8 mouse cellular contexts compared by ENCODE assay signal in the genomic region with DNA sequence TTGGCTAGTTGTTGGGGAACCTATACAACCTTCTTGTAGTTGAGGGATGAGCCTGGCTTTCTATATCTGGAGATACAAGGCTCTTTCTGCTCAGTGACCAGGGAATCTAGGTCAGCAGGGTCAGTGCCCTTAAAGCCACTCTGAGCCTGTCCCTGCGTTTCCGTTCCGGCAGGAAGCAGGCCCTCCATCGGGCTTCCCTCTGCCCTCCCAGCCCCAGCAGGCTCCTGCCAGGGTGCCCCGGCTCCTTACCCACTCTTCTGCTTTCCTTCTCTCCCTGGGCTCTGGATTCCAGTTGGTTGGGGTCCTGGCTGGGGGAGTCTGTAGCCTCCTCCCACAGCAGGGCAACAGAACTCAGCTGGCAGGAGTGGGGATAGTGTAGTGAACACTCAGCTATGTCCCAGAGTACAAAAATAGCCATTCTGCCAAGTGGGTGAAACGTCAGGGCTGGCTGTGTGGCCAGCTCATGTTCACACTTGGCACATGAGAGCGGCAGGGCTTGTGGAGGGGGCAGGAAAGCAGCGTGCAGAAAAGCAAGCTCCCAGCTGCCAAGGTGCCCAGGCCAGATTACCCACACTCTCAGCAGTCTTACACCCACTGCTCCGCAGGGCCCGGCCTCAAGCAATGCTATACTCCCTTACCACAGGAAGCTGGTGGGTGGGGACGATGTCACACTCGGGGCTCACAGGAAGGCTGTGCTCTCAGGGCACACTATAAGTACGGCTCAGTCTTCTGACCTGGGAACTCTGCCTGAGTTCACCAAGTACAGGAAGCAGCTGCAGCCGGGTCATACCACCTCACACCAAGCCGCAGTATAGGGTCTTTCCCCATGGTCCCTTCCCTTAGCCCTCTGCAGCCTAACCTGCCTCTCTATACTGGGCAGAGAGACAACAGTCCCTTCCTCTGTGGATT. TPM values are rescaled to one million over a fixed set of nuclear protein-coding genes. Genes with fewer than 3 reads are reported as not detected.
DNase-seq lines count a peak whose midpoint lies in the region; ATAC-seq lines count a peak whose summit lies in the region.

No protein-coding gene starts in this region.

- peak; percentile 81 for DNase-seq in 3134 (ENCODE audit: extremely low read depth, insufficient read length, low spot score)
- peak; percentile 93 for DNase-seq in adrenal gland, adult 2 months
- DNase-seq in embryonic facial prominence, embryonic 11.5 days (ENCODE audit: low spot score), result peak; percentile 20
- no peak for DNase-seq in heart, embryonic 10.5 days (ENCODE audit: low spot score)

- no peaks in the 10 kb centered on the region for H3K27me3 ChIP-seq in embryonic facial prominence, embryonic 11.5 days (ENCODE audit: control insufficient read depth, insufficient read depth, low read length)
- H3K27me3 ChIP-seq in heart, embryonic 10.5 days (ENCODE audit: insufficient read depth, poor library complexity, severe bottlenecking), result no peaks in the 10 kb centered on the region
- H3K27me3 ChIP-seq in kidney, embryonic 14.5 days (ENCODE audit: control insufficient read depth, insufficient read depth, low read length), result no peaks in the 10 kb centered on the region
- no peaks in the 10 kb centered on the region for H3K27me3 ChIP-seq in limb, embryonic 13.5 days
- no peaks in the 10 kb centered on the region for H3K27me3 ChIP-seq in midbrain, embryonic 16.5 days (ENCODE audit: control insufficient read depth, insufficient read depth, low read depth, low read length)
- no peaks in the 10 kb centered on the region for H3K27me3 ChIP-seq in stomach, embryonic 14.5 days (ENCODE audit: control insufficient read depth, insufficient read depth, low read length)

- no peaks in the 10 kb centered on the region for H3K9me3 ChIP-seq in embryonic facial prominence, embryonic 11.5 days (replicated peaks; ENCODE audit: control insufficient read depth, low read length)
- no peaks in the 10 kb centered on the region for H3K9me3 ChIP-seq in heart, embryonic 10.5 days
- no peaks in the 10 kb centered on the region for H3K9me3 ChIP-seq in kidney, embryonic 14.5 days (ENCODE audit: control insufficient read depth, low read length)
- no peaks in the 10 kb centered on the region for H3K9me3 ChIP-seq in limb, embryonic 13.5 days
- no peaks in the 10 kb centered on the region for H3K9me3 ChIP-seq in midbrain, embryonic 16.5 days (replicated peaks; ENCODE audit: control insufficient read depth, low read length, poor library complexity, severe bottlenecking)
- no peaks in the 10 kb centered on the region for H3K9me3 ChIP-seq in stomach, embryonic 14.5 days (ENCODE audit: control insufficient read depth, low read depth, low read length)

- H3K9ac ChIP-seq in embryonic facial prominence, embryonic 11.5 days (replicated peaks; ENCODE audit: low read length), result no peak overlapping the region
- no peak overlapping the region for H3K9ac ChIP-seq in kidney, embryonic 14.5 days (ENCODE audit: low read depth, low read length)
- H3K9ac ChIP-seq in limb, embryonic 13.5 days, result no peak overlapping the region
- H3K9ac ChIP-seq in midbrain, embryonic 16.5 days (ENCODE audit: low read depth, low read length), result no peak overlapping the region
- H3K9ac ChIP-seq in stomach, embryonic 14.5 days (replicated peaks; ENCODE audit: low read depth, low read length), result no peak overlapping the region

- H3K4me3 ChIP-seq in embryonic facial prominence, embryonic 11.5 days (ENCODE audit: low read depth, low read length), result no peak overlapping the region
- peak overlapping the region; percentile 22; the same call in 1 of the 2 replicates for H3K4me3 ChIP-seq in heart, embryonic 10.5 days
- no peak overlapping the region for H3K4me3 ChIP-seq in kidney, embryonic 14.5 days (ENCODE audit: low read length)
- H3K4me3 ChIP-seq in limb, embryonic 13.5 days, result no peak overlapping the region
- no peak overlapping the region for H3K4me3 ChIP-seq in midbrain, embryonic 16.5 days (ENCODE audit: low read depth, low read length)
- H3K4me3 ChIP-seq in stomach, embryonic 14.5 days (ENCODE audit: low read depth, low read length), result no peak overlapping the region

- no peak overlapping the region for H3K4me2 ChIP-seq in embryonic facial prominence, embryonic 11.5 days (ENCODE audit: low read depth, low read length)
- no peak overlapping the region; the same call in 1 of the 2 replicates for H3K4me2 ChIP-seq in kidney, embryonic 14.5 days (replicated peaks; ENCODE audit: low read depth, low read length)
- H3K4me2 ChIP-seq in limb, embryonic 13.5 days (replicated peaks), result peak overlapping the region; percentile 21
- peak overlapping the region; percentile 8; the same call in 1 of the 2 replicates for H3K4me2 ChIP-seq in midbrain, embryonic 16.5 days (ENCODE audit: low read length)
- H3K4me2 ChIP-seq in stomach, embryonic 14.5 days (replicated peaks; ENCODE audit: low read depth, low read length), result no peak overlapping the region

- H3K27ac ChIP-seq in embryonic facial prominence, embryonic 11.5 days (replicated peaks; ENCODE audit: low read depth, low read length), result no peak overlapping the region; the same call in 1 of the 2 replicates
- peak overlapping the region; percentile 79 for H3K27ac ChIP-seq in heart, embryonic 10.5 days
- H3K27ac ChIP-seq in kidney, embryonic 14.5 days (ENCODE audit: low read depth, low read length), result peak overlapping the region; percentile 73
- H3K27ac ChIP-seq in limb, embryonic 13.5 days, result peak overlapping the region; percentile 52
- peak overlapping the region; percentile 3; the same call in 1 of the 2 replicates for H3K27ac ChIP-seq in midbrain, embryonic 16.5 days (ENCODE audit: low read length)
- H3K27ac ChIP-seq in stomach, embryonic 14.5 days (ENCODE audit: low read length), result no peak overlapping the region

- H3K4me1 ChIP-seq in embryonic facial prominence, embryonic 11.5 days (ENCODE audit: control insufficient read depth, insufficient read depth, low read length), result no peaks in the 10 kb centered on the region
- H3K4me1 ChIP-seq in heart, embryonic 10.5 days, result peaks cover 25% of the 10 kb centered on the region
- peaks cover 13% of the 10 kb centered on the region for H3K4me1 ChIP-seq in kidney, embryonic 14.5 days (ENCODE audit: control insufficient read depth, insufficient read depth, low read length)
- H3K4me1 ChIP-seq in limb, embryonic 13.5 days, result peaks cover 30% of the 10 kb centered on the region
- no peaks in the 10 kb centered on the region; the same call in 1 of the 2 replicates for H3K4me1 ChIP-seq in midbrain, embryonic 16.5 days (ENCODE audit: control insufficient read depth, insufficient read depth, low read length)
- no peaks in the 10 kb centered on the region for H3K4me1 ChIP-seq in stomach, embryonic 14.5 days (ENCODE audit: control insufficient read depth, insufficient read depth, low read length)

- no peak for ATAC-seq in embryonic facial prominence, embryonic 11.5 days (replicated peaks; ENCODE audit: insufficient number of reproducible peaks, low FRiP score, low TSS enrichment, low read depth)
- peak; percentile 63 for ATAC-seq in kidney, embryonic 14.5 days (ENCODE audit: low FRiP score, low TSS enrichment)
- peak; percentile 30; the same call in 1 of the 2 replicates for ATAC-seq in limb, embryonic 13.5 days (ENCODE audit: low FRiP score, low read depth)
- peak; percentile 62 for ATAC-seq in midbrain, embryonic 16.5 days
- peak; percentile 50; the same call in 1 of the 2 replicates for ATAC-seq in stomach, embryonic 14.5 days (ENCODE audit: insufficient number of reproducible peaks, insufficient read depth, low FRiP score, low read depth)

- H3K36me3 ChIP-seq in embryonic facial prominence, embryonic 11.5 days (replicated peaks; ENCODE audit: control insufficient read depth, insufficient read depth, low read depth, low read length), result no peaks in the 10 kb centered on the region
- H3K36me3 ChIP-seq in heart, embryonic 10.5 days, result peaks cover 2% of the 10 kb centered on the region; the same call in 1 of the 2 replicates
- no peaks in the 10 kb centered on the region for H3K36me3 ChIP-seq in kidney, embryonic 14.5 days (ENCODE audit: control insufficient read depth, insufficient read depth, low read length)
- peaks cover 6% of the 10 kb centered on the region; the same call in 1 of the 2 replicates for H3K36me3 ChIP-seq in limb, embryonic 13.5 days
- H3K36me3 ChIP-seq in midbrain, embryonic 16.5 days (ENCODE audit: control insufficient read depth, insufficient read depth, low read length), result no peaks in the 10 kb centered on the region
- H3K36me3 ChIP-seq in stomach, embryonic 14.5 days (ENCODE audit: control insufficient read depth, insufficient read depth, low read length), result no peaks in the 10 kb centered on the region; the same call in 1 of the 2 replicates

- WGBS in embryonic facial prominence, embryonic 11.5 days, result 46% methylated on average over 15 of the region's 15 CpGs
- 52% methylated on average over 15 of the region's 15 CpGs for WGBS in heart, embryonic 10.5 days
- 57% methylated on average over 15 of the region's 15 CpGs for WGBS in kidney, embryonic 14.5 days
- WGBS in limb, embryonic 13.5 days, result 65% methylated on average over 15 of the region's 15 CpGs
- WGBS in midbrain, embryonic 16.5 days, result 82% methylated on average over 15 of the region's 15 CpGs
- 73% methylated on average over 15 of the region's 15 CpGs for WGBS in stomach, embryonic 14.5 days

RNA-seq across cellular contexts. Expression of a gene that starts 53.4 kb away (rescaled TPM):
- total RNA-seq in adrenal gland, adult 2 months (2021), result 10 to 100 TPM; 50.7 to 51.2 TPM
- 47.3 and 62.8 TPM in 2 replicates for polyA plus RNA-seq in adrenal gland, adult 2 months (2012; rRNA removed)
- 14.7 and 16.1 TPM in 2 replicates for polyA plus RNA-seq in embryonic facial prominence, embryonic 11.5 days (2014; fragmentation: Nextera tagmentation; extraction: Ambion mirVana)
- 11.1 and 13.5 TPM in 2 replicates for polyA plus RNA-seq in heart, embryonic 10.5 days (2016; fragmentation: Nextera tagmentation; extraction: Ambion mirVana)
- polyA plus RNA-seq in kidney, embryonic 14.5 days (2014; fragmentation: Nextera tagmentation; extraction: Ambion mirVana), result 16.3 and 22.2 TPM in 2 replicates
- polyA plus RNA-seq in limb, embryonic 13.5 days (2015; fragmentation: Nextera tagmentation; extraction: Ambion mirVana), result 12.6 and 13.3 TPM in 2 replicates
- polyA plus RNA-seq in midbrain, embryonic 16.5 days (2015; fragmentation: Nextera tagmentation; extraction: Ambion mirVana), result 22.4 and 27.1 TPM in 2 replicates
- 14.7 and 17.3 TPM in 2 replicates for polyA plus RNA-seq in stomach, embryonic 14.5 days (2014; fragmentation: Nextera tagmentation; extraction: Ambion mirVana)

RNA-seq across cellular contexts. Expression of a gene that starts 54.5 kb away (rescaled TPM):
- 100 to 1,000 TPM; 346 to 422 TPM for total RNA-seq in adrenal gland, adult 2 months (2021)
- 543 and 654 TPM in 2 replicates for polyA plus RNA-seq in adrenal gland, adult 2 months (2012; rRNA removed)
- polyA plus RNA-seq in embryonic facial prominence, embryonic 11.5 days (2014; fragmentation: Nextera tagmentation; extraction: Ambion mirVana), result 32.8 and 34.1 TPM in 2 replicates
- 43.7 and 44.2 TPM in 2 replicates for polyA plus RNA-seq in heart, embryonic 10.5 days (2016; fragmentation: Nextera tagmentation; extraction: Ambion mirVana)
- polyA plus RNA-seq in kidney, embryonic 14.5 days (2014; fragmentation: Nextera tagmentation; extraction: Ambion mirVana), result 66.4 and 84.7 TPM in 2 replicates
- polyA plus RNA-seq in limb, embryonic 13.5 days (2015; fragmentation: Nextera tagmentation; extraction: Ambion mirVana), result 52.4 and 54.9 TPM in 2 replicates
- 61.4 and 66.3 TPM in 2 replicates for polyA plus RNA-seq in midbrain, embryonic 16.5 days (2015; fragmentation: Nextera tagmentation; extraction: Ambion mirVana)
- 41.9 and 54.3 TPM in 2 replicates for polyA plus RNA-seq in stomach, embryonic 14.5 days (2014; fragmentation: Nextera tagmentation; extraction: Ambion mirVana)

Comparison
In these comparisons a context has a peak if more than half of its experiments do, and no peak if none do; other contexts are left out.
1. H3K27ac ChIP-seq: peak in heart, embryonic 10.5 days (single experiment), kidney, embryonic 14.5 days (single experiment), limb, embryonic 13.5 days (single experiment) and midbrain, embryonic 16.5 days (single experiment); none in embryonic facial prominence, embryonic 11.5 days (single experiment) and stomach, embryonic 14.5 days (single experiment).
2. H3K4me2 ChIP-seq: peak in limb, embryonic 13.5 days (single experiment) and midbrain, embryonic 16.5 days (single experiment); none in embryonic facial prominence, embryonic 11.5 days (single experiment), kidney, embryonic 14.5 days (single experiment) and stomach, embryonic 14.5 days (single experiment).